Mouse (Mus musculus) liver, adult 2 months (tissue): ENCODE data around the gene Slc46a2.

Experiments used
- CTCF ChIP-seq: fragments of 200-500 bp; IDR thresholded peaks from 2 replicates; pipeline ENCODE4 v1.5.1; 2011; ENCODE audit warnings: low read depth, low read length, control low read depth
- POLR2A ChIP-seq: fragments of 200-500 bp; IDR thresholded peaks from 2 replicates; pipeline ENCODE4 v1.6.1; 2011; ENCODE audit warnings: low read length, control low read depth; ENCODE audit not compliant: insufficient read depth; ENCODE audit errors: extremely low read depth

- TF ChIP-seq CTCF, result peak; percentile 73
- no peak for TF ChIP-seq POLR2A
These were observed 13.5 kb upstream of the Slc46a2 start for GRCm38 (mm10) chr4:59928347-59928746.
